Mouse (Mus musculus) stomach, embryonic 15.5 days (tissue): ENCODE results near the gene Bcl3. TPM values are rescaled to one million over a fixed set of nuclear protein-coding genes. Genes with fewer than 3 reads are reported as not detected.

ENCODE experiments used
- ATAC-seq: fragments of 200-750 bp; cut with Nextera tagmentation; 2 replicates; pipeline ENCODE4 v1.8.0; 2017; ENCODE audit warnings: low read depth, moderate number of reproducible peaks, moderate TSS enrichment; ENCODE audit not compliant: insufficient read depth, low FRiP score
- H3K27ac ChIP-seq: fragments of 300-500 bp; sonication (generic); 2 replicates; pipeline ENCODE4 v1.5.1; 2015; ENCODE audit warnings: mild to moderate bottlenecking, inconsistent platforms
- H3K27me3 ChIP-seq: fragments of 300-500 bp; sonication (generic); replicated peaks from 2 replicates; pipeline ENCODE4 v1.6.1; 2015; ENCODE audit warnings: inconsistent platforms
- H3K36me3 ChIP-seq: fragments of 300-500 bp; sonication (generic); 2 replicates; pipeline ENCODE4 v1.6.1; 2015; ENCODE audit warnings: inconsistent platforms
- H3K4me1 ChIP-seq: fragments of 300-500 bp; sonication (generic); 2 replicates; pipeline ENCODE4 v1.6.1; 2015; ENCODE audit warnings: inconsistent platforms
- H3K4me2 ChIP-seq: fragments of 300-500 bp; sonication (generic); 2 replicates; pipeline ENCODE4 v1.6.1; 2015; ENCODE audit warnings: mild to moderate bottlenecking, inconsistent platforms
- H3K4me3 ChIP-seq: fragments of 300-500 bp; sonication (generic); replicated peaks from 2 replicates; pipeline ENCODE4 v1.5.1; 2015; ENCODE audit warnings: inconsistent platforms
- H3K9ac ChIP-seq: fragments of 300-500 bp; sonication (generic); 2 replicates; pipeline ENCODE4 v1.6.1; 2015; ENCODE audit warnings: inconsistent platforms
- H3K9me3 ChIP-seq: fragments of 300-500 bp; sonication (generic); 2 replicates; pipeline ENCODE4 v1.6.1; 2016; ENCODE audit warnings: inconsistent platforms
- WGBS: fragments of 180-500 bp; shearing (Covaris S2); methylation state at CpG from one replicate; pipeline ENCODE4 v1.1.7; 2015; 5-methylcytosine and 5-hydroxymethylcytosine counted together
- polyA plus RNA-seq: library from polyadenylated mRNA; unstranded; fragments of >200 nt; fragmentation: Nextera tagmentation; extraction: Ambion mirVana; gene quantifications from 2 replicates; pipeline ENCODE4 v1.2.1, GENCODE M21; 2015

The Bcl3 gene
- polyA plus RNA-seq, 1 experiment from 2014 or later, result 8.9 TPM

DNA sequence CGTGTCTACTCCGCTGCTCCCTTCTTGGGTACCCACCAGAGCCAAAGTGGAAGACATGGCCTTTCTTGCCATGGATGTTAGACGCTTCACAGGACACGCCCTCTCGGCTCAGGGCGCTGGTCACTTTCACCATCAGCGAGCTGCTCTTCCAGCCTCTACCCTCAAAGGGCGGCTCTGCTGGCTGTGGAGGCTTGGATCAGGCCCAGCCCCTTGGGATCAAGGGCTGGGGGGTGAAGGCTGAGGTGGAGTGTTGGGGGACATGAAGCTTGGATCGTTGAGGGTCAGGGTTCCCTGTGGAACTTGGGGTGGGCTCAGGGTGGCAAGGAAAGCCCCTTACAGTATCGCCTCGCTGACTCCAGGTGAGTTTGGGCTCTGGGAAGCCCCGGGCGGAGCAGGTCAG, 63.9 kb downstream of the Bcl3 start:
- WGBS, result 90% methylated on average over 13 of the region's 13 CpGs
- no peak for ATAC-seq
- H3K9ac ChIP-seq, result no peak overlapping the region
- H3K4me3 ChIP-seq, result no peak overlapping the region
- H3K27me3 ChIP-seq, result no peaks in the 10 kb centered on the region
- H3K27ac ChIP-seq, result no peak overlapping the region
- no peaks in the 10 kb centered on the region for H3K9me3 ChIP-seq
- no peak overlapping the region for H3K4me2 ChIP-seq
- peaks cover 7% of the 10 kb centered on the region; the same call in 1 of the 2 replicates for H3K36me3 ChIP-seq
- H3K4me1 ChIP-seq, result peaks cover 18% of the 10 kb centered on the region

Other genes starting within 250 kb of the Bcl3 start
- 1.7 and 2.6 TPM in 2 replicates for gene Zfp296, start 245.5 kb downstream of the Bcl3 start, polyA plus RNA-seq
- 143 and 157 TPM in 2 replicates for gene Gemin7, start 245.2 kb downstream of the Bcl3 start, polyA plus RNA-seq
- gene Clasrp, start 218.3 kb downstream of the Bcl3 start, polyA plus RNA-seq, result 44.8 and 48.3 TPM in 2 replicates
- 9.0 and 10.1 TPM in 2 replicates for gene Relb, start 193.3 kb downstream of the Bcl3 start, polyA plus RNA-seq
- 79.7 and 85.8 TPM in 2 replicates for gene Clptm1, start 157.7 kb downstream of the Bcl3 start, polyA plus RNA-seq
- 47.3 and 98.1 TPM in 2 replicates for gene Apoc2, start 144.8 kb downstream of the Bcl3 start, polyA plus RNA-seq
- gene Gm44805, start 141.3 kb downstream of the Bcl3 start, polyA plus RNA-seq, result 3.1 TPM in 1 of 2 replicates, not detected in the other
- 8.0 and 23.5 TPM in 2 replicates for gene Apoc4, start 141.3 kb downstream of the Bcl3 start, polyA plus RNA-seq
- gene Apoc1, start 130.1 kb downstream of the Bcl3 start, polyA plus RNA-seq, result 36.2 and 52.7 TPM in 2 replicates
- gene Apoe, start 123.6 kb downstream of the Bcl3 start, polyA plus RNA-seq, result 363 and 515 TPM in 2 replicates
- gene Tomm40, start 107.3 kb downstream of the Bcl3 start, polyA plus RNA-seq, result 161 and 181 TPM in 2 replicates
- gene Nectin2, start 72.3 kb downstream of the Bcl3 start, polyA plus RNA-seq, result 129 and 136 TPM in 2 replicates
- gene Bcam, start 51.8 kb downstream of the Bcl3 start, polyA plus RNA-seq, result 129 and 151 TPM in 2 replicates
- 24.3 and 24.6 TPM in 2 replicates for gene Cblc, start 26.0 kb downstream of the Bcl3 start, polyA plus RNA-seq
- 0.39 TPM in 1 of 2 replicates, not detected in the other for gene Gm19345, start 29.2 kb upstream of the Bcl3 start, polyA plus RNA-seq
- gene Ceacam16, start 38.5 kb upstream of the Bcl3 start, polyA plus RNA-seq, result 0.09 TPM in 1 of 2 replicates, not detected in the other
- gene Ceacam19, start 65.2 kb upstream of the Bcl3 start, polyA plus RNA-seq, result 0.64 and 1.1 TPM in 2 replicates
- 12.8 and 13.9 TPM in 2 replicates for gene Pvr, start 98.4 kb upstream of the Bcl3 start, polyA plus RNA-seq
- gene Igsf23, start 128.0 kb upstream of the Bcl3 start, polyA plus RNA-seq, result 2.7 and 3.1 TPM in 2 replicates
- gene Ceacam20, start 142.6 kb upstream of the Bcl3 start, polyA plus RNA-seq, result 0.14 and 0.15 TPM in 2 replicates
- gene Nlrp9b, start 168.7 kb upstream of the Bcl3 start, polyA plus RNA-seq, result not detected in 2 replicates